Mouse (Mus musculus): ENCODE results near the gene Elf2.

DNA sequence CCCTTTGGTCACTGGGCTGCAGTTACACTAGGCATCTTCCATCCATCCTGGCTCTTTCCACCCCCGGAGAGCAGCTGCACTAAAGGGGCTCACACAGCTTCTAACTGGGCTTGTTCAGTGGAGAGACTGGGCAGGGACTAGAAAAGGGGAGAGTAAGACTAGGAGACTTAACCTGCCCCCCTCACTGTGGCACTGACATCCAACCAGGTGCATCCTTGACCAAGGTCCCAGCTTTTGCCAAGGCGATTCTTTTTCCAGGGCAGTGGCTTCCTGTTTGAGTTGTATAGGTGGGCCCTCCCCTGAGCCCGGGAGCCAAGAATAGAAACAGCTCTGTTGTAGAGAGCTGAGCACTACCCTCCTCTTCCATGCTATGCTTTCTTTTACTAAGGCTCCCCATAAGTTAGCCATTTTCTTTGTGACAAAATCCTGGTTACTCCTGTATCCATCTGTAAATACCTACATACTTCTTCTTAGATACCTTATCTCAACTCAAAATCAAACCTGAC, 37.4 kb downstream of the Elf2 start:
- TF ChIP-seq POU5F1 (IDR thresholded peaks at IDR 0.05; ENCODE audit: borderline replicate concordance, low read length) (no peak), CTCF (conservative IDR thresholded peaks at IDR 0.05; ENCODE audit: low read length) (no peak)

All from E14TG2a.4 (cell line).